Mouse (Mus musculus) left cerebral cortex, postnatal 14 days (tissue): ENCODE measurements at regions not wholly inside any gene's neighbourhood (a gene's known extent, or its start where the extent isn't known, plus 50 kb on each side); places are given as distances from the start of the nearest gene placed in this dataset.

Experiments used
- DNase-seq, 2 experiments: peaks; one replicate each; pipeline ENCODE4 v3.0.0; 2021 to 2022; ENCODE audit warnings: low spot score in 2 of 2, mixed read lengths in 1 of 2
- intact Hi-C: fragments of 180-260 bp; cut with DNase I; formaldehyde crosslinking; loops from one replicate; pipeline ENCODE4 v1.15.1; 2025

- DNase-seq: no peak
- intact Hi-C loops: no loop called here
Measured at GRCm38 (mm10) chr14:105721576-105721975, 175.0 kb downstream of the Spry2 start.

- DNase-seq: peak; percentile 49 to 64
- intact Hi-C loops: no loop called here
Measured at GRCm38 (mm10) chr14:105720816-105721510, 175.7 kb downstream of the Spry2 start.

DNA sequence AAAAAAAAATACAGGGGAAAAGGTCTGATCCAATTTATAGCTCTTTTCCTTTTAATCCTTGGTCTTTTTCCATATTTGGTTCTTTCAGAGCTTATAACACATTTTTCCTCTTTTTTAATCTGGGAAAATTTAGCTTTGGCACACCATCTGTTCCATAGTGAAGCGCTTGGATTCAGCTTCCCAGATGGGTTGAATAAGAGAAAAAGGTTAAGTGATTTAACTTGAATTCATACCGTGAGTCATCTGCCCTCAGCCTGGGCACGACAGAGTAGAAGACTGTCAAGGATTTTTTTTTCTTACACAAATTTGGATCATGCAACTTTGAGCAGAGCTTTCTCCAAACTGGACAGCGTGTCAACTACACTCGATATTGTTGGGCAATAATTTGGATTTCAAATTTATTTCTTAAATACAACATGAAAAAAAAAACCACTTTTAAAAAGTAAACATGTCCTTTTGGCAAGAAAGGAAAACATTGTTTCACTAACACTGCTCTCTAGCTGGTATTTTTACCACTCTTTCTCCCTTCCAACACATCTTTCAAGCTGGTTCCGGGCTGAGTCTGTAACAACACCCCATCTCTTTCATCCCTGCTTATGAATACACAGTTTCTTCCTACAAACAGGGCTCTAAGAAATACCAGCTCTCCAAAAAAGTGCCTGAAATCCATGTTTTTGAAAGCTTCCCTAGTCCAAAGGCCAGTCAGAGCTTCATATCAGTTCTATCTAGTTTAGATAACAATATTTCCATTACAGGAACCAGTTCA lies 177.8 kb downstream of the Spry2 start:
- peak in 1 of 2 experiments; percentile 50 for DNase-seq
- intact Hi-C loops: loop anchor here (5.0 kb wide), 1 partner anchor 222 kb away; no protein-coding TSS in a partner anchor

DNA sequence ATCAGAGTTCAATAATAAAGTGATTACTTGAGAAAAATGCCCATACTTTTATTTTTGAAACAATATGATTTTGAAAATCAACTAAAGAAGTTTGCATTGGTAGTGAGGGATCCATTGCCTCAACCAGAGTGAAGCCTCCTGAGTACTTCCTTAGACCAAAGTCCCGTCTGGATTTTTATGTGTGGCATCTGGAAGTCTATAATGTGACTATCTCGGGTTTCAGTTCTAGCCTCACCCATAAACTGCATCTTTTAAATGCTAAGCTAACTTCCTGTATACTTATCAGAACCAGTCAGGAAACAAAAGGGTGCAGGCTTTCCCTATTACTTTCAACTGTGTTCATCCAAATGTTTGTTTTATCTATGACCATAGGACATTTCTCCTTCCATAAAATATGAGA lies 178.8 kb downstream of the Spry2 start:
- intact Hi-C loops: loop anchor here (5.0 kb wide), 1 partner anchor 221 kb away; no protein-coding TSS in a partner anchor
- DNase-seq: no peak

- intact Hi-C loops: no loop called here
- no peak for DNase-seq
Measured at GRCm38 (mm10) chr14:105708691-105709090, 187.9 kb downstream of the Spry2 start.

GRCm38 (mm10) chr14:105706756-105707155 lies 189.9 kb downstream of the Spry2 start:
- DNase-seq: no peak
- intact Hi-C loops: no loop called here

GRCm38 (mm10) chr14:105698616-105699015 lies 198.0 kb downstream of the Spry2 start:
- DNase-seq: no peak
- intact Hi-C loops: no loop called here

- DNase-seq: no peak
- intact Hi-C loops: no loop called here
Measured at GRCm38 (mm10) chr14:105698086-105698485, 198.5 kb downstream of the Spry2 start.

DNA sequence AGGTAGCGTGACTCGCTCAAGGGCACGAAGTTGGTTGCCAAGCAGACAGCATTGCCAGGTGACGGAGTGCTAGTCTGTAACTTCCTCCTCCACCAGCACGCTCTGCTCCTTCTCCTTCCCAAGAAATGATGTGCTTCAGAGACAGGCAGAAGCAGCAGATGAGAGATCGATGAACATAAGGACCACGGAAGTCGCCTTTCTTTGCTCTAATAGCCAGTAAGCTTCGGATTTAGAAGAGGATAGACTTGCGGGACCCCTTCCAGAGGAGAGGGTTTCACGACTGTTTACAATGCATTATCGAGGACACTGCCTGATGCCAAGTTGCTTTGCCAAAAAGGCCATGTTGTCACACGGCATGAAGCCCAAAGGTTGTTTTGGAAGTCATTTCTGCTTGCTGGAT lies 199.2 kb downstream of the Spry2 start:
- DNase-seq: no peak
- intact Hi-C loops: no loop called here

DNA sequence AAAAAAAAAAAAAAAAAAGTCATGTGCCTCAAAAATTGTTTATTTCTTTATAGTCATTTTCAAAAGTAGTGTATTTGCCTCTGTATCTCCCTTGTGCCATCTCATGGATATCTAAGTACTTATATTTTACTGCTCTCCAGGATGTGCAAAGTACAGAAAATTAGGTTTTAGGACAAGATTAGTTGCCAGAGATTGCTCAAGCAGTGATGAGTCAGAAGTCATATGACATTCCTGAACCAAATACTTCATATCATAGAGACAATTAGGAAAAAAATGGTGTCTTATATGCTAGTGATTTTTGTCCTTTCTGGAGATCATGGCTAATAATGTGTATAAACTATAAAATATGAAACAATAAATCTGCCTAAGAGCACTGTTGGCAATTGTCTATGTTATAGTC lies 201.7 kb downstream of the Spry2 start:
- intact Hi-C loops: no loop called here
- no peak for DNase-seq

DNA sequence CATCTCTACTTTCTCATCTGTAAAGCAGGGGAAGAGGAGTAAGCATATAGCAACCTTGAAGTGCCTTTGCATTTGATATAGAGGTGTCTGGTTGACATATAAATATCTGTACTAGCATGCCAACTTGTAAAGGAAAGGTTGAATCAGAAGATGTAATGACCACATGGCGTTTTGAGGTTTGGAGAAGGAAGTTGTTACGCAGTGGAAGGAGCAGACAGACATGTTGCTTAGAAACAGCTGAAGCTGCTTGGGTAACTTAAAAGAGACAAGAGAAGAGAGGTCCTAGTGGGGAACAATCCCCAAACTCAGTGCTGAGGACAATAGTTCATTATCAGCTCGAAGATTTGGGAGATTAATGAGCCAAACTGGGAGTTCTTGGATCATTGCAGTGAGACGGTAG lies 202.9 kb downstream of the Spry2 start:
- intact Hi-C loops: no loop called here
- no peak for DNase-seq

DNA sequence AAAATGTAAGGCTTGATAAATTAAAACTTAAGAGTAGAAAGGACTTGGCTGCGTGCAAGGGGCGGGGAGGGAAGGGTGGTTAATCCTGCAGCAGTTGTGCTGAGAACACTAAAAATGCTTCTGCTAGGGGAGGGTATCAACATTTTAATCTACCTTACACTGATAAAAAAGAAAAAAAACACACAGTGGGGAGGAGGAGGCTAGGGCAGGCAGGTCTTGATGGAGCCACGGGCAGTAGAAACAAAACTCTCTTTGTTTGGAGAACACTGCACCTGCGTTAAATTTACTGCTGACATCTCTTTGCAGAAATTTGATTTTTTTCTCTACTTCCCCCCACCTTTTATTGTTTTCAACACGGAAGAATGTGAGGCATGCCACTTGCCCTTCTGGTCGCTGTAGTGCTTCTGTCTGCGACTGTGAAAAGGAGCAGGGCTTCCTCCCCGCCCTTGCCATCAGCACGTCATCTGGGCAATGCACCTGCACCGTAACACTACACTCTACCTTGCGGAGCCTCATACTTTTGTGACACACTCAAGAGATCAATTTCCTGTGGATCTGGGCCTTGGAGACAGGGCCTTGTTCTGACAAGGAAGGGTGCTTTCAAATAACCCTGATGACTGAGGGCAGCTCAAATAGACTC lies 211.7 kb downstream of the Spry2 start:
- intact Hi-C loops: no loop called here
- no peak for DNase-seq

GRCm38 (mm10) chr14:105684329-105684728 lies 212.3 kb downstream of the Spry2 start:
- DNase-seq: no peak
- intact Hi-C loops: no loop called here

- no peak for DNase-seq
- intact Hi-C loops: loop anchor here (5.0 kb wide), 1 partner anchor 56 kb away; no protein-coding TSS in a partner anchor
Measured at GRCm38 (mm10) chr14:105676646-105676930, 220.0 kb downstream of the Spry2 start.

- intact Hi-C loops: loop anchor here (5.0 kb wide), 1 partner anchor 56 kb away; no protein-coding TSS in a partner anchor
- peak in 1 of 2 experiments; percentile 20 for DNase-seq
Measured at GRCm38 (mm10) chr14:105675801-105676645, 220.6 kb downstream of the Spry2 start.

GRCm38 (mm10) chr14:105675006-105675405 lies 221.6 kb downstream of the Spry2 start:
- no peak for DNase-seq
- intact Hi-C loops: loop anchor here (5.0 kb wide), 1 partner anchor 57 kb away; no protein-coding TSS in a partner anchor

DNA sequence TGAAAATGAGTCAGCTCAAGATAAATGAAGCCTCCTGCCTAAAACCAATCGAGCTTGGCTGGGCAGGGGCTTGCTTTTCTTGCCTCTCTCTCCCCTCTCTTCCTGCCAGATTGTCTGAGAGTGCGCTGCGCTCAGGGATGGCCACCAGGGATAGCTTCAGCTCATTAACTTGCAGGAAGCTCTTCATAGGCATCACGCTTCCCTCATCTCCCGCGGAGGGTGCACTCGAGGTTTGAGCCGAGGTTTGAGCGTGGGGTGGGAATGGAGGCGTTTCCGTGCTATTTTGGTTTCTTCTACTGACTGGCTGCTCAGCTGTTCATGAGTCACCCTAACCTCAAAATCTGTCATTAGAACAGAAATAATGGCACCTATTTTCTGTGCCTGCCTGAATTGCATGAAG lies 227.7 kb downstream of the Spry2 start:
- intact Hi-C loops: loop anchor here (2.0 to 5.0 kb wide), 2 partner anchors 37 to 228 kb away; partner anchors contain the start of gene Spry2
- peak; percentile 85 to 87 for DNase-seq

- intact Hi-C loops: loop anchor here (5.0 kb wide), 1 partner anchor 32 kb away; no protein-coding TSS in a partner anchor
- DNase-seq: no peak
Measured at GRCm38 (mm10) chr14:105664671-105665198, 231.9 kb downstream of the Spry2 start.

DNA sequence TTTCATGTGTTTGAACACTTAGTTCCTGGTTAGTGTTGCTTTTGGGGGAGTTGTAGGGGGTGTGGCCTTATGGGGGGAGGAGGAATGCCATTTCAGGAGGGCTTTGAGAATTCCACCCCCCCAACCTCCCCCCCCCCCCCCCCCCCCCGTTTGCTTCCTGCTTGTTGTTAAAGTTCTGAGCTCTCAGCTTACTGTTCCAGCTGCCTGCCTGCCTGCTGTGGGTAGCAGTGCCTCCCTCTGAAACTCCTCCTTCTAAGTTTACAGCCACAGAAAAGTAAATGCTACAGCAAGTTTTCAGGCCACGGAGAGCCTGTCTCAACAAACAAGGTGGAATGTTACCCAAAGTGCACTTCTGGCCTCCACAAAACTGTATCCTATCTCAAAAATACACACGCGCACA lies 233.1 kb downstream of the Spry2 start:
- intact Hi-C loops: no loop called here
- DNase-seq: no peak
